Mouse (Mus musculus) lung, postnatal 0 days (tissue): ENCODE measurements around the gene Nfya.

Experiments
- CTCF ChIP-seq: IDR thresholded peaks from 2 replicates; pipeline ENCODE4 v1.5.1; 2016; ENCODE audit warnings: antibody characterized with exemption, mild to moderate bottlenecking
- EP300 ChIP-seq: IDR thresholded peaks from 2 replicates; pipeline ENCODE4 v1.6.1; 2016; ENCODE audit warnings: antibody characterized with exemption, mild to moderate bottlenecking, control low read depth

GRCm38 (mm10) chr17:48363421-48363965, 46.2 kb downstream of the Nfya start:
- TF ChIP-seq CTCF: no peak
- no peak for TF ChIP-seq EP300
